Mouse (Mus musculus) myocyte (in vitro differentiated cells): ENCODE data around the gene Hoxa13.

Experiments
- CEBPB ChIP-seq: IDR thresholded peaks from 2 replicates; pipeline ENCODE4 v1.6.1; 2011; ENCODE audit warnings: mild to moderate bottlenecking, moderate library complexity; ENCODE audit not compliant: poor library complexity, insufficient read depth, severe bottlenecking
- MAX ChIP-seq: IDR thresholded peaks from one replicate; pipeline ENCODE4 v1.6.1; 2011; ENCODE audit warnings: low read depth, mild to moderate bottlenecking, control low read depth
- MYOD1 ChIP-seq, 3 experiments: IDR thresholded peaks; one replicate each; pipeline ENCODE4 v1.6.1; 2011; ENCODE audit warnings: control low read depth in 2 of 3, low read depth in 2 of 3, mild to moderate bottlenecking in 2 of 3, moderate library complexity in 1 of 3; ENCODE audit not compliant: insufficient read length in 2 of 3, control insufficient read depth in 1 of 3
- POLR2A ChIP-seq: IDR thresholded peaks from one replicate; pipeline ENCODE4 v1.6.1; 2011; ENCODE audit warnings: low read depth, mild to moderate bottlenecking, control low read depth, moderate library complexity; ENCODE audit not compliant: insufficient read length
- POLR2AphosphoS2 ChIP-seq: IDR thresholded peaks from one replicate; pipeline ENCODE4 v1.6.1; 2011; ENCODE audit warnings: low read depth, control low read depth; ENCODE audit not compliant: insufficient read length
- TCF12 ChIP-seq: IDR thresholded peaks from one replicate; pipeline ENCODE4 v1.6.1; 2011; ENCODE audit warnings: mild to moderate bottlenecking, control low read depth; ENCODE audit not compliant: poor library complexity, insufficient read depth, severe bottlenecking
- USF1 ChIP-seq: IDR thresholded peaks from one replicate; pipeline ENCODE4 v1.6.1; 2011; ENCODE audit warnings: low read depth, mild to moderate bottlenecking, control low read depth, moderate library complexity

- no peak for TF ChIP-seq POLR2A
- no peak for TF ChIP-seq TCF12
- TF ChIP-seq USF1, result no peak
- TF ChIP-seq MYOD1 (IDR thresholded peaks at IDR 0.05; ENCODE audit: control insufficient read depth in 1 of 3, insufficient read length in 2 of 3, low read depth in 2 of 3), result no peak
- no peak for TF ChIP-seq MAX
- TF ChIP-seq POLR2AphosphoS2, result peak; percentile 40
- TF ChIP-seq CEBPB, result no peak
These were observed 26.1 kb downstream of the Hoxa13 start for GRCm38 (mm10) chr6:52234428-52235140.
